Mouse (Mus musculus): ENCODE results near the gene Gpbar1.

GRCm38 (mm10) chr1:74294733-74295455, 16.5 kb downstream of the Gpbar1 start:
- TF ChIP-seq CTCF (IDR thresholded peaks at IDR 0.05; ENCODE audit: extremely low read depth, insufficient read length, insufficient replicate concordance, low read depth, low read length) (no peak), POLR2A (IDR thresholded peaks at IDR 0.05; ENCODE audit: low read depth, low read length) (no peak)
